Mouse (Mus musculus) heart, adult 8-10 months (tissue): ENCODE results near the gene 1700024G13Rik. TPM values are rescaled to one million over a fixed set of nuclear protein-coding genes. Genes with fewer than 3 reads are reported as not detected.

Source experiments
- DNase-seq: peaks from one replicate; pipeline ENCODE4 v3.0.0; 2022; ENCODE audit warnings: low spot score
- total RNA-seq, 4 experiments: library from RNA; stranded (reverse); gene quantifications; 2 replicates each; pipeline ENCODE4 v1.2.4; 2022

1700024G13Rik gene
- total RNA-seq, 4 experiments from 2014 or later = not detected

DNA sequence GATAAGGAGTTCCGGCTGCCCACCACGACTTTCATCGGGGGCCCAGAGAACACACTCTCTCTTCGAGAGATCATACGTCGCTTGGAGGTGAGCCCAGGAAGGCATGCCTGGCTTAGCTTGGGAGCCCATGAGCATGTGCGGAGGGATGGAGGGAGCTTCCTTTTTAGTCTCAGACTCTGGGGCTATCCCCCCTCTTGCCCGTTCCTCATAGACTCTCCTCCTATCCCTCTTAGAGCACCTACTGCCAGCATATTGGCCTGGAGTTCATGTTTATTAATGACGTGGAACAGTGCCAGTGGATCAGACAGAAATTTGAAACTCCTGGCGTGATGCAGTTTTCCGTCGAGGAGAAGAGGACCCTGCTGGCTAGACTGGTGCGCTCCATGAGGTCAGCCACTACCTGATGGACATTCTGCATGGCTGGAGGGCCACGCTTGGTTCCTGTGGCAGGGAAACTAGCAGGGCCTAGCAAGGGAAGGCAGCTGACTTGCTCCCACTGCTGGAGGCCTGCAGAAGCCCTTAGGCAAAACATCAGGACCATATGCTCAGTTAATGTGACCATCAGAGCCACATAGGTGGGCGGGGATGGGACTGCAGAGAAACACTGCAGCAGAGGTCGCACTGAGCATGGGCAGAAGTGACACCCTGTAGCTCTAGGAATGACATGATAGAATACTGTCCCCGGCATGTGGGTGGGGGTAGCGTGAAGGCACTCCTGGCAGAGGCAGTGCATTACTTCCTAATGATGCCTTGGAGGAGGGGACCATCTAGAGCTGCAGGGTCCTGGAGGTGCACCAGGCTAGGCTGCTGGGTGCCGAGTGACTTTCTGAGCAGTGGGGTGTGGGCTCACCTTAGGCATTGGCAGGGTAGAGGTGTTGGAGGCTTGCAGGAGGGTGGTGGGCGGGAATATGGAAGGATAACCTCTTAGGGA is 55.4 kb downstream of the 1700024G13Rik start:
- DNase-seq = no peak

DNA sequence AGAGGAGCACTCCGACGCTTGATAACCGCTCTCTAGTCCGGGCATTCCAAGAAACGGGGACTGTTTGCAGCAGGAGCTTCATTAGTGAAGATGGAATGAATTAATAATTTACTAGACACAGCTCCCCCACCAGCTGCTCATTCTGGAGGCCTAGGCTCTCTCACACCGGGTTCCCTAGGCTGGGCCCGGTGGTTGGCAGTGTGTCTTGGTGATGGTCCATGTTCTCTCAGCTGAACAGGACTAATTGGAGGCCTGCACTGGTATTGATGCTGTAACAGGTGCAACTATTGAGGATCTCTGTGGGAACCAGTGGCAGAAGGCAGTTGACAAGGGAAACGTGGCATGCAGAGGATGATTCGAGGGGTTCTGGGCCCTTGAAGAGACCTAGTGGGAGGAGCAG is 60.8 kb downstream of the 1700024G13Rik start:
- no peak for DNase-seq

Other genes starting within 250 kb of the 1700024G13Rik start
- not detected for gene Msmb, start 246.4 kb downstream of the 1700024G13Rik start, total RNA-seq
- 100 to 1,000 TPM; 120 to 145 (median 131) TPM for gene Ncoa4, start 228.5 kb downstream of the 1700024G13Rik start, total RNA-seq
- 100 to 1,000 TPM; 216 to 235 (median 228) TPM for gene Timm23, start 186.5 kb downstream of the 1700024G13Rik start, total RNA-seq
- 10 to 100 TPM; 15.4 to 21.4 (median 18.0) TPM for gene Parg, start 186.4 kb downstream of the 1700024G13Rik start, total RNA-seq
- 100 to 1,000 TPM in 1 of 4 experiments, 10 to 100 TPM in 3; 68.9 to 104 (median 88.7) TPM for gene Ogdhl, start 66.4 kb downstream of the 1700024G13Rik start, total RNA-seq
- gene Slc18a3, start 76.5 kb upstream of the 1700024G13Rik start, total RNA-seq = under 1 TPM in 1 of 4 experiments, not detected in 3; 0.19 TPM
- gene Chat, start 77.6 kb upstream of the 1700024G13Rik start, total RNA-seq = not detected
- gene Ercc6, start 125.1 kb upstream of the 1700024G13Rik start, total RNA-seq = 1 to 10 TPM; 3.5 to 6.1 (median 3.8) TPM
- not detected for gene Prrxl1, start 211.0 kb upstream of the 1700024G13Rik start, total RNA-seq